Mouse (Mus musculus): ENCODE data around the gene Mea1.

DNA sequence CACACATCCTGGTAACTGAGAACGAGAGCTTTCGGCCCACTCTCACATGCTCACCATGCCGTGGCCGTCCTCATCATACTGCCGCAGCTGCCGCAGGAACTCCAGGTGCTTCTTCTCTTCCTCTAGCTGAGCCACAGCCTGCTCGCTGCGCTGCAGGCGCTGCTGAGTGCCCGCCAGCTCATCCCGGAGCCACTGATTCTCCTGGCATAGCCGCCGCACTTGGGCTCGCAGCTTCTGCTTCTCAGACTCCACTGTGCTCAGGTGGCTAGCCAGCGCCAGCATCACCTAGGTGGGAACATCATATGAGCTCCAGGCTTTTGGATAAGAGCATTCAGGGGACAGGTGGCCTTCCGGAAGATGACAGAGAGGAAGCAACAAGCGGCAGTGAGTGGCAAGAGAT is 36.5 kb upstream of the Mea1 start:
- TF ChIP-seq TCF3 (IDR thresholded peaks at IDR 0.05; ENCODE audit: insufficient read length, low read depth) = no peak
- no peak for TF ChIP-seq POLR2AphosphoS2 (IDR thresholded peaks at IDR 0.05; ENCODE audit: insufficient read length, low read depth)
- TF ChIP-seq POLR2A (IDR thresholded peaks at IDR 0.05; ENCODE audit: insufficient read length, low read depth) = no peak
- TF ChIP-seq MAX (IDR thresholded peaks at IDR 0.05; ENCODE audit: low read depth) = no peak
- no peak for TF ChIP-seq REST (IDR thresholded peaks at IDR 0.05; ENCODE audit: insufficient read depth, insufficient read length)
- TF ChIP-seq TCF12 (IDR thresholded peaks at IDR 0.05; ENCODE audit: insufficient read depth, poor library complexity, severe bottlenecking) = no peak
- TF ChIP-seq MYOD1 (IDR thresholded peaks at IDR 0.05; ENCODE audit: control insufficient read depth in 1 of 3, insufficient read length in 2 of 3, low read depth in 2 of 3) = no peak
